Mouse (Mus musculus) brown adipose tissue, adult 24 weeks (tissue): ENCODE results near the gene Il17ra. TPM values are rescaled to one million over a fixed set of nuclear protein-coding genes. Genes with fewer than 3 reads are reported as not detected.

Experiments used
- H3K27ac ChIP-seq: fragments of 200-500 bp; replicated peaks from 2 replicates; pipeline ENCODE4 v1.5.1; 2012; ENCODE audit warnings: low read depth, mild to moderate bottlenecking, low read length
- H3K4me1 ChIP-seq: fragments of 200-500 bp; 2 replicates; pipeline ENCODE4 v1.6.1; 2012; ENCODE audit warnings: low read length, mixed read lengths; ENCODE audit not compliant: control insufficient read depth, insufficient read depth, insufficient read length
- H3K4me3 ChIP-seq: fragments of 200-500 bp; 2 replicates; pipeline ENCODE4 v1.5.1; 2012; ENCODE audit warnings: low read depth, mild to moderate bottlenecking, low read length, moderate library complexity; ENCODE audit not compliant: insufficient read depth
- polyA plus RNA-seq: library from polyadenylated mRNA; stranded (reverse); fragments of >200 nt; gene quantifications from 2 replicates; pipeline ENCODE4 v1.2.4, GENCODE M21; 2012; ENCODE audit not compliant: missing spikeins, insufficient read depth, insufficient read length

Gene Il17ra
- polyA plus RNA-seq, 1 experiment = 2.0 TPM

- Histone ChIP-seq H3K4me1 (peaks cover 3% of the 10 kb centered on the region; the same call in 1 of the 2 replicates), H3K4me3 (peak overlapping the region; percentile 68), H3K27ac (no peak overlapping the region)
Measured at GRCm38 (mm10) chr6:120464406-120464939, 1.4 kb downstream of the Il17ra start.

DNA sequence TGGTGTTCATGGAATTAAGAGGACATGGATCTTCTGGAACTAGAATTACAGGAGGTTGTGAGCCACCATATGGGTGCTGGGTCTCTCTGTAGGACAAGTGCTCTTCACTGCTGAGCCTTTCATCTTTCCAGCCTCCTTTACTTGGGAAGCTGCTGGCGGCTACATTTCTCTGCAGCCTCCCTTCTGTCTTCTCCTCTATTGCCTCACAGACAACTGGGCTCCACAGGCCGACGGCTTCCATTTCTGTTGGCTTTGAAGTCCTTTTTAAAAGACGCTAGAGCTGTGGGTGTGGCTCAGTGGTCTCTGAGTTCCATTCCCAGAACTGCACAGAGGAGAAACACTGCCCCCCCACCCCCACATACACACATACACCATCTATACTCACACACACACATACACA, 2.3 kb downstream of the Il17ra start:
- no peak overlapping the region for H3K27ac ChIP-seq
- H3K4me1 ChIP-seq = peaks cover 3% of the 10 kb centered on the region; the same call in 1 of the 2 replicates

DNA sequence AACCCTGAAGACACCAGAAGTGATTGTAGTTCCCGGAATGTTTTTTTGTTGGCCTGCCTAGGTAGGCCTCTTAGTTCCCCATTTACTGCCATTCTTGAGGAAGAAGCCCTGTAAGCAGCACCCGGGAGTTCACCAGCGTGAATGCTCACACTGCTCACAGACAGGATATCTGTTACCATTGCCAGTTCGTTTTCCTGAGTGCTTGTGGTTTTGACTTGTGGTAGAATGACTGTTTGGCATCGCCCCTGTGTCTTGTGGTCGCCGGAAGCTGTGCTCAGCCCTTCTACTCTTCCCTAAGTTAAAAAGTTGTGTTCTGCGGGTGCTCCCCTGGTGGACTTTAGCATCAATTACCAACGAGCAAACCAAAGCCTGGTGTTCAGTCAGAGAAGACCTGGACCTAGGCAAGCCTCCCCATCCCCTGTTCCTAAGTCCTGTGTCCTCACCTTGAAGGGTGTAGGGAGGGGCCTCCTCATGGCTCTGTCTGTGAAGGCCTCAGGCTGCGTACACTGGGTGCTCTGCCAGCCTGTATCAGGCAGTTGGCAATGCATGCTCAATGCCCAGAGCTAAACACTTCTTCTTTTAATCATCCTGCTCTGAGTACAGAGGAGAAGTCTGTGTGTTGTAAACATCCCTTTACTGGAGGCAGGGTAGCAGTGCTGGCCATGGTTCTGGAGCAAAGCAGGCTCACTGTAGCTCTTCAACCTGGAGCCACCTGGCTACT, 3.7 kb downstream of the Il17ra start:
- Histone ChIP-seq H3K4me3 (no peak overlapping the region), H3K4me1 (peaks cover 3% of the 10 kb centered on the region; the same call in 1 of the 2 replicates), H3K27ac (no peak overlapping the region)

More for the DNA sequence above, 2.3 kb downstream of the Il17ra start:
- H3K4me3 ChIP-seq = no peak overlapping the region

DNA sequence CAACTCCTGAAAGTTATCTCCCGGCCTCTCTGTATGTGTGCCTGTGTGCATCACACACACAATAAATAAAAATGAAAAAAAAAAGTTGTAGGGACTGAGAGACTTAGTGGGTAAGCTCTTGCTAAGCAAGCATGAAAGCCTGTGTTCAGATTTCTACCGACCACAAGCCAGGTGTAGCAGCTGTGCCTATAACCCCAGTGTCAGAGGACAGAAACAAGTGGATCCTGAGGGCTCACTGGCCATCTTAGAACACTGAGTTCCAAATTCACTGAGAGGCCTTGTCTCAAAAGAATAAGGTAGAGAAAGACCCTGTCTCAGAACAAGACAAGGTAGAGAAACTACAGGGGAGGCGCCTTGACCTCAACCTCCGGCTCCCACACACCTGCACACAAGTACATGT, 5.2 kb downstream of the Il17ra start:
- H3K27ac ChIP-seq = no peak overlapping the region
- H3K4me3 ChIP-seq = no peak overlapping the region
- peaks cover 3% of the 10 kb centered on the region; the same call in 1 of the 2 replicates for H3K4me1 ChIP-seq

DNA sequence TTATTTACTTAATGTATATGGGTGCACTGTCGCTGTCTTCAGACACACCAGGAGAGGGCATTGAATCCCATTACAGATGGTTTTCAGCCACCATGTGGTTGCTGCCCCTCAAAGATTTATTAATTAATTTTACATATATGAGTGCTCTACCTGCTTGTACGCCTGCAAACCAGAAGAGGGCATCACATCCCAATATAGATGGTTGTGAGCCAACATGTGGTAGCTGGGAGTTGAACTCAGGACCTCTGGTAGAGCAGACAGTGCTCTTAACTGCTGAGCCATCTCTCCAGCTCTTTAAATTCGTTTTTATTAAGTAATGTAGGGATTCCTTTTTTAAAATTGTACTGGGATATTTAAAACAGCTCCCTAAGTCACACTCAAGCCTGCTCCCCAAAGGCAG, 6.2 kb downstream of the Il17ra start:
- Histone ChIP-seq H3K4me3 (no peak overlapping the region), H3K4me1 (no peaks in the 10 kb centered on the region), H3K27ac (no peak overlapping the region)

DNA sequence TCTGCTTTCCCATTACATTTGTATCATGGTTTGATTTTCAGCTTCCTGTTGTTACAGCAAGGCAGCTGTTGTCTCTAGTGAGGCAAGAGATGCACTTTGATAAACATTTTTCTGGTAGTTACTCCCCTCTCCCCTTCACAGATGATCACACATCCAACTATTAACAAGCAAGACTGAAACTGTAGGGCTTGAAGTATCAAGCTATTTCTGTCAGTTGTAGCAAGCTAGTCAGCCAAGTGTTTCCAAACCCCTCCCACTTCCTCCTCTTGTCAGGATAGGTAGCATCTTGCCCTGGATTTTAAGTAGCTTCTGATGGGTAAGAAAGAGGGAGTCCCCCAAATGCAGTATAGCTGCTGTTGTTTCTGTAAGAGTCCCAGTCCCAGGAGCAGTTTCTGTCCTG, 6.7 kb downstream of the Il17ra start:
- Histone ChIP-seq H3K27ac (no peak overlapping the region), H3K4me1 (no peaks in the 10 kb centered on the region), H3K4me3 (no peak overlapping the region)

DNA sequence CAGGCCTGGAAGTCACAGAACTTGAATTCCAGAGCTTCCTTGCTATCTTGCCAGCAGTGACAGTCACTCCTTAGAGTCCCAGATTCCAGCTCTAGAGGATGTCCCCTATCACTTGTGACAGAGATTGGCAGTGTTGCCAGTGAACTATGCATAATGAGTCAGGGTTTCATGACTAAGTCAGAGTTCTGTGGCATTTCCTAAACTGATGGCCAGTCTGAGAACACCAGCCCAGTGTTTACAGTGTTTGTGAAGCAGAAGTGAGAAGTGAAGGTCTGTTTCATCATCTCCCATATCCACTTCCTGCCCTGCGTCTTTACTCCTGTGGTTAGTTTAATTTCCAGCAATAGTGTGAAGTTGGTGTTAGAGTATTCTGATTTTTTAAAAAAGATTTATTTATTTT, 7.6 kb downstream of the Il17ra start:
- Histone ChIP-seq H3K4me3 (no peak overlapping the region), H3K27ac (no peak overlapping the region; the same call in 1 of the 2 replicates), H3K4me1 (no peaks in the 10 kb centered on the region)

DNA sequence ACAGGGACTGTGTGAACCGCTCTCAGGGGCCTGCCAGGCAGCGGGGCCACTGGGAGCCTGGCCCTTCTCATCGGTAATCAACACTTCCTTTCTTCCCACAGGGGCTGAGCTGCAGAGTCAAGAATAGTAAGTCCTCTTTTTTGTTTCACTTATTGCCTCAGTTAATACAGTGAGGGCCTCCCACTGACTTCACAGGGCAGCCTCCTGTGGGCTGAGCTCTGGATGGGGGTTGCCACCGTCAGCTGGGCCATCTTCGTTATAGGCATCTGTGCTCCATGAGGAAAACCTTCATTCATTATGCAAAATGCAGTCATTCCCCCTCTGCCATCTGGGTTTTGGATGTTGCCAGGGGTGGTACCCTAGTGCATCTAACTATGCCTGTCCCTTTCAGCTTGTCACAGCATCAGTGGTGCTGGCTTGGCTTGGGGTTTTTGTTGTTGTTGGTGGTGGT, 9.0 kb downstream of the Il17ra start:
- no peaks in the 10 kb centered on the region for H3K4me1 ChIP-seq
- no peak overlapping the region for H3K4me3 ChIP-seq
- peak overlapping the region; percentile 65 for H3K27ac ChIP-seq

- no peak overlapping the region for H3K4me3 ChIP-seq
- H3K27ac ChIP-seq = peak overlapping the region; percentile 60
- H3K4me1 ChIP-seq = no peaks in the 10 kb centered on the region
Measured at GRCm38 (mm10) chr6:120472455-120473140, 9.6 kb downstream of the Il17ra start.

- Histone ChIP-seq H3K4me3 (no peak overlapping the region), H3K4me1 (no peaks in the 10 kb centered on the region), H3K27ac (no peak overlapping the region)
Measured at GRCm38 (mm10) chr6:120473427-120473826, 10.4 kb downstream of the Il17ra start.

GRCm38 (mm10) chr6:120475288-120475687, 12.2 kb downstream of the Il17ra start:
- Histone ChIP-seq H3K4me3 (no peak overlapping the region), H3K4me1 (no peaks in the 10 kb centered on the region), H3K27ac (no peak overlapping the region)

DNA sequence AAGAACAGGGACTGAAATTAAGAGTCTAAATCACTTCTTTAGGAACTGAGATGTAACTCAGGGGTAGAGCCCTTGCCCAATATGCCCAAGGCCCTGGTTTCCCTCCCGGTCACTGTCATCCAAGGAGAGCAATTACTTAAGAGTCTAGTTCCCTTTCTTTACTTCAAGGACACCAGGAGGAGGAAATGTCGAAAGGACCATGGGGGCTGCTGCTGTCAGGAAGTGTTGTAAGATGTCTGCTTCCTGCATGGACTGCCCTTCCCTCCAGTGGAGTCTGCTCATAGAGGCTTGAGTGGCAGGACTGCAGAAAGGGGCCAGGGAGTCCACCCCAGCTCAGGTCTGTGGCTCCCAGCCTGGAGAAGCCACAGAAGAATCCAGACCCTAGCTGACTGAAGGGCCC, 16.3 kb downstream of the Il17ra start:
- Histone ChIP-seq H3K4me1 (no peaks in the 10 kb centered on the region), H3K27ac (no peak overlapping the region), H3K4me3 (no peak overlapping the region)

- Histone ChIP-seq H3K4me3 (no peak overlapping the region), H3K27ac (no peak overlapping the region), H3K4me1 (no peaks in the 10 kb centered on the region)
Measured at GRCm38 (mm10) chr6:120480361-120480760, 17.3 kb downstream of the Il17ra start.

DNA sequence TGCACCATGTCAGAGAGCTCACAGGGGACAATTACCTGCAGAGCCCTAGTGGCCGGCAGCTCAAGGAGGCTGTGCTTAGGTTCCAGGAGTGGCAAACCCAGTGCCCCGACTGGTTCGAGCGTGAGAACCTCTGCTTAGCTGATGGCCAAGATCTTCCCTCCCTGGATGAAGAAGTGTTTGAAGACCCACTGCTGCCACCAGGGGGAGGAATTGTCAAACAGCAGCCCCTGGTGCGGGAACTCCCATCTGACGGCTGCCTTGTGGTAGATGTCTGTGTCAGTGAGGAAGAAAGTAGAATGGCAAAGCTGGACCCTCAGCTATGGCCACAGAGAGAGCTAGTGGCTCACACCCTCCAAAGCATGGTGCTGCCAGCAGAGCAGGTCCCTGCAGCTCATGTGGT, 18.5 kb downstream of the Il17ra start:
- Histone ChIP-seq H3K4me3 (no peak overlapping the region), H3K27ac (no peak overlapping the region), H3K4me1 (no peaks in the 10 kb centered on the region)

GRCm38 (mm10) chr6:120482021-120482420, 19.0 kb downstream of the Il17ra start:
- H3K4me1 ChIP-seq = no peaks in the 10 kb centered on the region
- no peak overlapping the region for H3K27ac ChIP-seq
- no peak overlapping the region for H3K4me3 ChIP-seq
